Mouse (Mus musculus) ovary, postnatal 10 days (tissue): ENCODE results near the gene Unc13b.

ENCODE experiments used
- DNase-seq: peaks from one replicate; pipeline ENCODE4 v3.0.0; 2022; ENCODE audit warnings: low spot score

Gene Unc13b

DNA sequence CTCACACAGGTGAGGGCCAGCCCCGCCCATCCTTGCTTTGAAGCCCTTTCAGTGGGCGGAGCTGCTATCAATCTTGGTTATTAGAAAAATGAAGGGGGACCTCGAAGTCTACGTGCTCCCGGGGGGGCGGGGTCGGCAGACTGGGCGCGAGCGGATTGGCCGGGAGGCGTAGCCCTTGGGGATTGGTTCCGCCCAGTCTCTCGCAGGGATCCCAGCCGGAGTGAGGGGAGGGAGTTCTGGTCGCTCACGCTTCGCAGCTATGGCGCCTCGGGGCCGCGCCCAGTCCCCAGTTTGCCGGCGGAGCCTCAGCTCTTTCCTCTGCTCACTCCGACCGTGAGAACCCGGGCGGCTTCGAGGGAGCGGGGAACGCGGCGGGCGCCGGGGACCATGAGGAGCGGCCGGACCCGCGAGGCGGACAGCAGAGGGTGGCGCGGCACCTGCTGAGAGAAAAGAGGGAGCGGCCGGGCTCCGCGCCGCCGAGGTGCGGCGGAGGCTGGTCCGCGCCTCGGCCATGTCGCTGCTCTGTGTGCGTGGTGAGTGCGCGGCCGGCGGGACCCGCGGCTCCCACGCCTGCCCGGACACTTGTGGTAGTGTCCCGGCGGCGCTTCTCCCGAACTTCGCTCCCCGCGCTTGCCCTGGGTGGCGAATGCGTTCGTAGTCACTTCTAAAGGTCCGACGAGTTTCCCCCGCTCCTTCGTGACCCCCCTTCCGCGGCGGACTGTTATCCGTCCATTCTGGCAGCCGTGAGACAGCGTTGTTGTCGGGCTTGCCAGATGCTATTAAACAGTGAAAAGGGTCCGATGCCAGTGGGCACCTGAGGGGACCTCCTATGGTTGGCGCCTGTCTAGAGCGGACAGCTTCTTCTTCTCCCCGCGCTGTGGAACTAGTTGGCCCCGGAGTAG, at the start of gene Unc13b:
Gene Unc13b, plus strand, starts transcription at position 201 of the 902 bp plus-strand sequence.
- peak; percentile 70 for DNase-seq

DNA sequence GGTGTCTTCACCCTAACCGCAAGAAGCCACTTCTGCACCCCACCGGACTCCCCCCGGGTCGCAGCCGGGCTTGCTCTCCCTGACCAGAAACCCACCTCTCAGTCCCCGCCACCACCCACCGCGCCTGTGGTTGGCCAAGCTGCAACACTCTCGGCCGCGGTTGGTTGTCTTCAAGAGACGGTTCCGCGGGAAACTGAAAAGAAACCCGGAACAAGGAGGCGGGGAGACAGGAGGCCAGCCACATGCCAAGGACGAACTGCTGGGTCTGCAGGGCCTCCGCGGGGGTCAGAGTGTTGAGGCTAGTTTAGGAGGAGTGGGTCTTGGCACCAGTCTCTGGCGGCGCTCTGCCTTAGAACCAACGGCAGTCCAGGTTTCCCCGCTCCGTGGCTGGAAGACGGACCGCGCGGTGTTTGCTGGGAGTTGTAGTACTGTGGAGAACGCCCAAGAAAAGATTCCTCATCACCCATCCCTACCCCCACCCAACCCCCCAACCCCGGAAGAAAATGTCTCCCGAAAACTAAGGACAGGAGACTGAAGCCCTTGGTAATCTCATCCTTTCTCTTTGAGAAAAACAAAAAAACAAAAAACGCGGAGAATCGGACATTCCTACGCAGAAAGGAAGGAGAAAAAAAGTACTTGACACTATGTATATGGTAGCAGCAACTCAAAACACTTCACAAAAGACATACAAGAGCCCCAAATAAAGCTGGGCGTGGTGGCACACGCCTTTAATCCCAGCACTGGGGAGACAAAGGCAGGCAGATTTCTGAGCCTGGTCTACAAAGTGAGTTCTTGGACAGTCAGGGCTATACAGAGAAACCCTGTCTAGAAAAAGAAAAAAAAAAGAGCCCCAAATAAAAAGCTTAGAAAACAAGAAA, 48.4 kb upstream of the Unc13b start, which contains the start of gene Fancg:
Gene Fancg, minus strand, starts transcription at position 346 of the 878 bp plus-strand sequence.
- DNase-seq: peak; percentile 71

DNA sequence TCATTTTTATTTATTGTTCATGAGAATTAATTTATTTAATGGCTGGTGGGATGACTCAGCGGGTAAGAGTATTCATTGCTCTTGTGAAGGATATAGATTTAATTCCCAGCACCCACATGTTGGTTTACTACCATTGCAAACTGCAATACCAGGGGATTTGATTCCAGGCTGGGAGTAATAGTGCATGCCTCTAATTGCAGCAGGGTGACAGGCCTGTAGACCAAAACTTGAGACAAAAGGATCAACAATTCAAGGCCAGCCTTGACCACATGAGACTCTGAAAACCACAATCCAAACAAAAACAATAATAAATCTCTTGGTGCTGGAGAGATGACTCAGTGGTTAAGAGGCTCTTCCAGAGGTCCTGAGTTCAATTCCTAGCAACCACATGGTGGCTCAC, 46.7 kb upstream of the Unc13b start:
- no peak for DNase-seq

DNA sequence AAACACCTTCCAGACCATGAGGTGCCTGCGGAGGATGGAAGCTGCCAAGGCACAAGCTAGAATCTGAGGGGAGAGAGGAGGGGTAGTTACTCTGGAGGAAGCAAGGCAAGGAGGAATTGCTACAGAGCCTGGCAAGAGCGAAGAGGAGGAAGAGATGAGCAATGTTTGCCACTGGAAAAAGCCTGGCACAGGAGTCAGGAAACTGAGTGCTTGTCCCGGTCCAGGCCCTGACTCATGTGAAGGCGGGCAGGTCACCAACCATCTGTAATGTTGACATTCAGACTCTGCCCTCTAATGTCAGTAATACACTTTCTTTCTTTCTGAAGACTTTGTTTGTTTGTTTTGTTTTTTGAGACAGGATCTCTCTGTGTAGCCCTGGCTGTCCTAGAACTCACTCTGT, 40.6 kb upstream of the Unc13b start:
- no peak for DNase-seq

DNA sequence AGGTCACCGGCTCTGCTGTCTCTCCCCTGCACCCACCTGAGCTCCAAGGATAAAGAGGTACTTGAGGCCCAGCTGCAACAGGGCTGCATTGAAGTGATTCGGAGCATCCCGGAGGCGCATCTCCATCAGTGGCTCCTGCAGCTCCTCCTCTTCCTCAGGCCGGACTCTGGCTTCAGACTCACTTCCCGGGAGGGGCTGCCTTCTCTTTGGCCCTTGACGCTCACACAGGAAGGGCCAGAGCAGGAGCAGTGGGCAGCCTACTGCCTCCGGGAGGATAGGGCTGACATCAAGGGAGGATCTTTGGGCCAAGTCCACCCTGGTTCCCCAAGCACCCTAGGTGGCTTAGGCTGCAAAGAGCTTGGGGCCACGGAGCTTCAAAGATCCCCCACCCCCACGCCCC, 39.6 kb upstream of the Unc13b start:
- no peak for DNase-seq

DNA sequence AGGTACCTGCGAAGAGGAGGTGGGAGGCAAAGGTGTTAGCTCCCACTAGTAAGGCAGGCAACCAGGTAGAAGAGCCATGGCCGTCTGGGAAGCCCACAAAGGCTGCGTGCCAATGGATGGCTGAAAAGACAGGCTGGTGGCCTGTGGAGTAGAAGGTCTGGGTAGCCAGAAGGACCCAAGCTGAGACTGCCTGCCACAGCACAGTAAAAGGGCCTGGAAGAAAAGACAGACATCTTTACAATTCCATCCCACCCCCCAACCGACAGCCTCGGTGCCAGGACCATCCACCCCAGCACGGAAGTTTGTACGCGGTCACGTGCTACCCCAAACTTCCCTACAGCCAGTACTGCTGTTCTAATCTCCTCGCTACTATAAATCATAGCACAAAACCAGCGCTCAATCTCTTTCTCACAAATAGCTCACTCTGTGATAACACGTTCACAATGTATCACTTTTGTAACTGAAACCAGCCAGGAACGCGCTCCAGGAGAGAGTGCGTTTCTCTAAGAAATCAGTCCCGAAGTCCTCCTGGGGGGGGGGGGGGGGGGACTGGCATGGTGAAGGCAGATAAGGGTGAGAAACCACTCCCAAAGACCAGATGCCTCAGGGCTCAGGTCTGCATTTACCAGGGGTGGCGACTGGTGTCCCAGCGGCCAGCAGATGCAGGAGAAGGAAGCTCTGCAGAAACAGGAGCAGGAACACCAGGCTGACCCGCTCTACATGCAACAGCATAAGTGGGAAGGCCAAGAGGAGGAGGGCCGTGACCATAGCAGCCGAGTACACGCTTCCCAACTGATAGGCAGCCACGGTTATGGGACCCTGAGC, 38.9 kb upstream of the Unc13b start:
- no peak for DNase-seq

DNA sequence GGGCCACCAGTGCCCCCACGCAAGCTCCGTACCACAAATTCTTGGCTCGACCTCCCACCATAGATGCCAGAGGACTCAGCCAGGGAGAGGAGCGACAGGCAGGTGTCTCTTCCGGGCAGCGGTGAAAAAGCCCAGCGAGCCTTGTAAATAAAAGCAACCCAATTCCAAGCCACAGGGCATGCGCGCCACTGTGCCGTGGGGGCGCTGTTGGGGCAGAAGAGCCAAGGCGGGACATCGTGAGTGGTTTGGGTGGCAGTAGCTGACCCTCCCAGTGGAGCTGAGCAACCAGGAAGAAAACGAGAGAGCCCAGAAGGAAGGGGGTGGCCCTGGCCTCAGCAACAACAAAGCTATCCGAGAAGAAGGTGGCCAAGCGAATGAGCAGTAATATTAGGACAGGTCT, 37.9 kb upstream of the Unc13b start:
- DNase-seq: no peak

DNA sequence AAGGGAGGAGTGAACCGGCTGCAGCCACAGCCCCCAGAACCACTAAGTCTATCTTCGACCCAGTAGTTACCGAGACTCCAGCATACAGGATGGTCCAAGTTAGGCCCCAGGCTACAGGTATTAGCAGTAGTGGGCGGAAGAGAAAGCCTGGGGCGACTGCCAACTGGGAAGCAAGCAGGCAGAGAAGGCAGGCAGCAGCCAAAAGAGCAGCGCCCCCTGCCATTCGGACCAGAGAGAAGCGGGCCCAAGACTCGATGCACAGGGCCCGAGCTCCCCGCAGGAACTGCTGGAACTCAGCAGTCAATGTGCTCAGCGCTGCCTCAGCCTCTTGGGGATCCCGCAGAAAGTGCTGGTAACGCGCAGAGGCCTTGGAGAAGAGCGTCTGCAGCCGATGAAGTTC, 37.4 kb upstream of the Unc13b start:
- DNase-seq: no peak

DNA sequence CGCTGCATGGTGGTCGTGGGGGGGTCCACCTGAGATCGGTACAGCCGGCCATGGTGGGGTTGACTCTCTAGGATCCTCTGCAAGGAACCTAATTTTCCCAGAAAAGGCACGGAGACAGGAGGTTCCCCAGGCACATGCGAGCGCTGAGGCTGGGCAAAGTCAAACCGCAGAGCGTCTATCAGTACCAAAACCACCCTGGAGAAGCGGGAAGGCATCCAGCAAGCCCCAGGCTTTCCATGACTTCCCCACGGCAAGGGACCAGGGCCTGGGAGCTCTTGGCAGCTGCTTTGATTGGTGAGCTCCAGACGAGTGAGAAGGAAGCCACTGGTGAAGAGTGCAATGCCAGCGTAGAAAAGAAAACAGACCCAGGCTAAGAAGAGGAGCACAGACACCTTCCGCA, 34.1 kb upstream of the Unc13b start:
- no peak for DNase-seq

DNA sequence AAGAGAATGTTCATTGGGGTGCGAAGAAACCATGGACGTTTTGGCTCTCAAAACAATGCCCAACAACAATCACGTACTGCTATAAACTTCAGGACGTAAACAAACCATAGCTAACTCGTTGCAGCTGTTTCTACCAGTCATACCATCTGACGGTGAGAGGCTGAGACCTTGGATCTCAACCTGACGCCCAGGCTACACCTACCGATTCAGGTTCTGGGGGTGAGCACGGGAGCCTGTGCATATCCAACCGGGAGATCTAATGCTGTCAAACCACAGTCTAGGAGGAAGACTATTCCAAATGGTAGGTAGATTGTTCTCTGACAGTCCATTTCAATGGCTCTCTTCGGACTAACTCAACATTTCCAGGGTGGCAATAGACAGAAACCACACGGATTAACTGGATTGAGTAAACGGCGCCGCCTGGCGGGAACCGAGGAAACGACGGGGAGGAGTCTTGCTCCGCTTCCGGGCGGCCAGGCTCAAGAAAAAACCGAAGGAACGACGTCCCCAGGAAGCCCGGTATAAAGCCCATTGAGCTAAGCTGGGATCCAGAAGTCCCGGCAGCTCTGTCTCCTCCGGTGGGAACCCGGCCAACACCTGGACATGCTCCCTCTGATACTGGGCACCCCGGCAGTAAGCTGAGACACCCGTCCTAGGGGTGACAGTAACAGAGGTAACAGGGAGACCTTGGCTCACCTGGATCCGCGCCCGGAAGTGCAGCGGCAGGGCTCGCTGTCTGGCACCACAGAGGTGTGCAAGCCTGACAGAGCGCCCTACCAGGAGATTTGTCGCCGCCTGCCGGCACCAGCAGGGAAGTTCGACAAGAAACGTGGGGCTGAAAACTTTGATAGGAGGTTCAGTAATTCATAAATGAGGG, 33.4 kb upstream of the Unc13b start, which contains the start of gene Pigo:
Gene Pigo, minus strand, starts transcription at position 736 of the 877 bp plus-strand sequence.
- DNase-seq: peak; percentile 89

DNA sequence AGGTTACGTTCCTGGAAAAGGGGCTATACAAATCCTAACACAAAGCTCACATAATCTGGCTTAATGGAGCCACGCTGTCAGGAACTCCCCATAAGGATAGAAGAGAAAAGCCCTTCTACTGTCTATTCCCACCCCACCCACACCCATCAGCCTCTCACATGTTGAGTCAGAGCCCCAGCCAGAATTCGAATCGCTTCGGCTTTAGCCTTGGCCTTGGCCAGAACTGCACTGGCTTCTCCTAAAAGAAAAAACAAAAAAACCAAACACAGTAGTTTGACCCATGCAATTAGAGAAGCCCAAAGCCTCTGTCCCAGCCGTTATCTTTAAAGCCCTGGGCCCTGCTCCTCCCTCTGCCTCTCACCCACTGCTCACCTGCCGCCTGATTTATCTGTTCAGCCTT, 29.6 kb upstream of the Unc13b start:
- DNase-seq: no peak

DNA sequence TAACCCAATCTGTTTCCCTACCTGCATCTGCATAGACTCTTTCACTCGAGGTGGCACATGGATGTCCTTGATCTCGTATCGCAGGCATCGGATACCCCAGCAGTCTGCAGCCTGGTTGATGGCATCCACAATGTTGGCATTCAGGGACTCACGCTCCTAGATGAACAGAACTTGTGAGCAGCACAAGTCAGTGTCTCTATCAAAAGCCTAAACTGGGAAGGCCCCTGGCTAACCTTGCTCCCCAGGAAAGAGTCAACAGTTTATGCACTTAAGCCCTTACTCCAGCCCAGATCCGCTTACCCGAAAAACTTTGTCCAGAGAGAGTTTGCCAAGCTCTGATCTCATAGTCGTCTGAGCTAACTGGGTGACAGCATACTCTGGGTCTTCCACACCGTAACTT, 29.0 kb upstream of the Unc13b start:
- no peak for DNase-seq

DNA sequence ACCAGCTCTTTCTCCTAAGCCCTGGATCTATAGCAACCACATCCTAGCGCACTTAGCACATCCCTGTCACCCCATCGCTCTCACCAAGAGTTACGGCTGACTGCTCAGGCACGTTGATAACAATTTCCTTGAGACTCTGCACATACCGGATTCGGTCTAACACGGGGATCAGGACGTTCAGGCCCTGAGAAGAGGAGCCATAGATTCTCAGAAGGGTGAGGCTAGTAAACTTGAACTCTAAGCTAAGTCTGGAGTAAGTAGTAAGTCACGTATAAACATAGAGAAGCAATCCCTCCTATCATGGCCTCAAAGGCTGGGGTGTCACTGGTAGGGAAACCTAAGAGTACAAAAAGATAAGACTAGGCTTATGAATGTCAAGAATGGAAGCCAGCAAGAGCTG, 28.4 kb upstream of the Unc13b start:
- DNase-seq: no peak

DNA sequence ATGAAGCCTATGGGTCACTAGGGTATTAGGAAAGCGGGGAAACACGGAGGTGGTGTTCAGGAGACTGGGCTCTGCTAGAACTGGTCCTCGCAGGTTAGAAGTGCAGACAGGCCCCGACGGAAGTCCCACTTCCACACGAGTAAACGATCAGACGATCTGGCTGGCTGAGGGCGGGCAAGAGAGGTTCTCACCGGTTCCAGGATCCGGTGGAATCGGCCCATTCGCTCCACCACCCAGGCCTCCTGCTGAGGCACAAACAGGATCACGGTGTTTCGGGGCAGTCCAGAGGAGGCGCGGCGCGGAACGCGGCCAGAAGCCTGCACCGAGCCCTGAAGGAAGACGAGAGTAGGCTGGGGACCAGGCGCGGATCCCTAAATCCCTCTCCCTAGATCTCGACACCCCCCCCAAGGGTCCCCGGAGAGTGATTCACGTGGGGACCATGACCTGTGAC, 27.9 kb upstream of the Unc13b start:
- DNase-seq: no peak

DNA sequence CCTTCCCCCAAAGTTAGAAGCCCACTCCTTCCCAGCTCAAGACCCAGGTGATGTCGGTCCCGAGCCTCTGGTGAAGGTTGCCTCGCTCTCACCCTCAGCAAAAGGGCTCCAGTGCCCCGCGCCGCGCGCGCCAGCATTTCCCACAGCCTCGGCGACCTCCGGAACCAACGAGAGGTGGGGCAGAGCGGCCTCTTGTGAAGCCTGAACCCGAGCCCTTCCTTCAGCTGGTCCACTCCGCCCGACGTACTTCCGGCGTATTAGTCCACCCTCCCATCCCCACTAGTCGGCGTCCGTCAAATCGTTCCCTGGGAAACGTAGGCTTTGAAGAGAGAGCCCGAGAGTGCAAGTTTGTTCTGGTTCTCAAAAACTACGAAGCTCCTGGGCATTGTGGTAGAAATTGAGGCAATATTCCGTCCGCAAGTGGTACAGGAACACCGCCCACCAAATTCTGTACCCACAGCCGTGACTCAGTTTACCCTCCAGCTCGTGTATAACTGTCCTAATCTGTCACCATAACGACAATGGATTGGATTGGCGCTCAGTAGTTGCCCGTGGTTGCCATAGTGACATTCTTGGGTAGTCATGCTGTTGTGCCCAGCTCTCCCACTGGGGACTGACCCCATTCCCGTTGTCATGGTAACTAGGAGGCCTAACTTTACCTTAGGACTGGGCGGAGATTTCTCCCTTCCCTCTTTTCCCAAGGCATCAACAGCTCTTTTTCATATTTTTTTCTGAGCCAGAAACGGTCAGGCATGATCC, 27.3 kb upstream of the Unc13b start, which contains the start of gene Stoml2:
Gene Stoml2, minus strand, starts transcription at position 474 of the 759 bp plus-strand sequence.
- peak; percentile 82 for DNase-seq

DNA sequence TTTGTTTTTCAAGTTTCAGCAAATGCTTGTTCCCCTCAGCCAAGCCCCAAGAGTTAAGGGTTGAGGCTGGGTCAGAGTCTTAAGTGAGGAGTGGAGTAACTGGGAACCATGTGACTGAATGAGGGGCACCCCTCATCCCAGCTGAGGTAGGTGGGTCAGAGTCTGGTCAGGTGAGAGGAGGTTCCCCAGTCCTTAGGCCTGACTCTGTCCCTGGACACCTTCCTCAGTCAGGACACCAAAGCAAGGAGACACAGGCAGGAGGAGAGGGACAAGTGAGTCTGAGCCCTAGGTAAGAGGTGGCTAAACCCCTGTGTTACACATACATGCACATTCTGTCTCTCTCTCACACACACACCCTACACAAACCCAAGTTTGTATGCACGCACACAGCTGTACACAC, 26.3 kb upstream of the Unc13b start:
- no peak for DNase-seq

DNA sequence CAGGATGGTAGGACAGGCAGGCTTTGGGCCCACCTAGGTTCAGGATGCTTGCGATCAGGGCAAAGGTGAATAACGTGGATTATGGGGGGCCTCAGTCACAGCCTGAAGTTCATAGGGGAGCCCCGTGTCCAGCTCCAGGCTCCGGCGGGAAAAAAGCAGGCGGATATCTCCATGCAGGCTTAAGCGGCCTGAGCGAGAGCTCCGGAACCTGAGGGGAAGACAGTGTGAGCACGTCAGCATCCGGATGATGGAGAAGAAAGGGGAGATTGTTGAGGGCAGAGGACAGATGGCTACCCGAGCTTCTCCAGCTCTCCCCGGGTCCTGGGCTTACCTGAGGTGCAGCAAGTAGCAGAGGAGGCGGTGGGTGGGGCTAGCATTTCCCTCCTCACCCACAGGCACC, 25.3 kb upstream of the Unc13b start:
- no peak for DNase-seq

DNA sequence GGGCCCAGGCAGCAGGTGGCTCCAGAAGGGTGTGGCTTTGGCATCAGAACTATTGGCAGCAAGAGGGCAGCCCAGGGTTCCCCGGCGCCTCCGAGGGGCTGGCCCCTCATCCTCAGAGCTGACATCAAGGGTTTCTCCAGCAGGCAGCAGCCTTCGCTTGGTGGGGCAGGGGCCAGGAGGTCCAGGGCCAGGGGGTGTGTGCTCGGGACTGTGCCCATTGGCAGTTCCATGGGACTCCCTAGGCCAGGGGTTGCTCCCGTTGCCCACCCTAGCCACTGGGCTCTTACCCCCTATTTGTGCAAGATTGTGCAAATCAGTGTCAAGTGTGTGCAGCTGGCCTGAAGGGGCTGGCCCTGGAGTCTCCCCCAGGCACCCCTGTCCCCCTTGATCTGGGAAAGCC, 22.9 kb upstream of the Unc13b start:
- no peak for DNase-seq

DNA sequence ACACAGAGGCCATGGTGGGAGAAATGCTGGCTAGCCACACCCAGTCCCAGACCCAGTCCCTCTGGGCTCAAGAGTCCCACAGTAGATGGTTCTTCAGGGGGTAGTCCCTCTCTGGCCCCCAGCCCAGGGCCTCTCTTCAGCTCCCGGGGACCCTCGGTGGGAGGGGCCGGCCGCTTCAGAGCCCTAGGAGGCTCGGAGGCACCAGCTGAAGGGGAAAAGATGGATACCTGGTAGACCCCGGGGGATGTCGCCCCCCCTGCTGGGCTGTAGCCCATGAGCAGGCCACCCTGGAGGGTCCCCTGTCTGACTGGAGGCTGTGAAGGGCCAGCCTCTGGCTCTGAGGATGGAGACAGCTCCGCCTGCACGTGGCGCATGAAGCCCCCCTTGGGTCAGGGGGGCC, 22.4 kb upstream of the Unc13b start:
- DNase-seq: no peak
